Mouse (Mus musculus): ENCODE data around the gene Glp2r.

Glp2r gene

GRCm38 (mm10) chr11:67638401-67638800, 132.6 kb downstream of the Glp2r start:
- DNase-seq (ENCODE audit: extremely low read depth, low read depth): no peak

GRCm38 (mm10) chr11:67636905-67637586, 133.9 kb downstream of the Glp2r start:
- DNase-seq (ENCODE audit: extremely low read depth, low read depth): no peak

DNA sequence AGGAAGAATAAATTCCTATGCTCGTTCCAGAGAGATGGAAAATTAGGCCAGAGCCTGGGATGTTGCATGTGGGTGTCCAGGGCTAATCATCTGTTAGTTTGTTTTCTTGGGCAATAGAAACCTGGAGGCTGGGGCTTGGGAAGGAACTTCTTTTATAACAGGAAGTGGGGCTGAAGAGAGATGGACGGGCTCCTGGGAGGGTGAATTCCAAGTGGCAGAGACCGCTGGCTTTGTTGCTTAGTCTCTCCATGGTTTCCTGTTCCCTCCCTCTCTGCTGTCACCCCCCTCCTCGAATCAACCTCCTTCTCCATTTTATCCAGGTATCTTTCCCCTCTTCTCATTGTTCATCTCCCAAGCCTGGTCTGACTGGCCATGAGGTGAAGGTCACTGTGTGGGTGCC, 134.8 kb downstream of the Glp2r start:
- no peak for DNase-seq (ENCODE audit: extremely low read depth, low read depth)

DNA sequence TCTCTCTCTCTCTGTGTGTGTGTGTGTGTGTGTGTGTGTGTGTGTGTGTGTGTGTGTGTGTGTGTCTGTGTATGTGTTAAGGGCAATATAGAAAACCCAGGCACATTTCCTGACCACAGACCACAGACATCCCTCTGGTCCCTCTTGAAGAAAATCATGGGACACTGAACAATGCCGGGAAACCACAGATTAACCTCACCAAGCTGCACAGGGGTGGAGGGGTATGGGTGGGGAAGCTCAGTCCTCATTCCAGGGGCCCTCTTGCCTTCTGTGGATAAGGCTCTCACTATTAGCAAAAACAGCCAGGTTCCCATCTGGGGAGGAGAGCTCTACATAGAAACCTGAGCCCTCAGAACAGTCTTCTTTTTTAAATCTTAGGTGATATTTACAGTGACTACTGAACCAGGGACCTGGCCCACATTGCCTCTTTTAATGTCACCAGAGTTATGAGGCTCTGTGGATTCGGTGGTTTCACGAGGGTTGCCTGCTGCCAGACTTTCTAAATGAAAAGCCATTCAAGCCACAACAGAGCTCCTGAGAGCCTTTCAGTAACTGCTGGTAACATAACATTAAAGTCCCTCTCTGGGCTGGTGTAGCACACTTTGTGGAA, 137.2 kb downstream of the Glp2r start:
- DNase-seq (ENCODE audit: extremely low read depth, low read depth): no peak

- no peak for DNase-seq (ENCODE audit: extremely low read depth, low read depth)
Measured at GRCm38 (mm10) chr11:67632906-67633305, 138.0 kb downstream of the Glp2r start.

- no peak for DNase-seq (ENCODE audit: extremely low read depth, low read depth)
Measured at GRCm38 (mm10) chr11:67628522-67628921, 142.4 kb downstream of the Glp2r start.

GRCm38 (mm10) chr11:67627179-67627578, 143.8 kb downstream of the Glp2r start:
- no peak for DNase-seq (ENCODE audit: extremely low read depth, low read depth)

DNA sequence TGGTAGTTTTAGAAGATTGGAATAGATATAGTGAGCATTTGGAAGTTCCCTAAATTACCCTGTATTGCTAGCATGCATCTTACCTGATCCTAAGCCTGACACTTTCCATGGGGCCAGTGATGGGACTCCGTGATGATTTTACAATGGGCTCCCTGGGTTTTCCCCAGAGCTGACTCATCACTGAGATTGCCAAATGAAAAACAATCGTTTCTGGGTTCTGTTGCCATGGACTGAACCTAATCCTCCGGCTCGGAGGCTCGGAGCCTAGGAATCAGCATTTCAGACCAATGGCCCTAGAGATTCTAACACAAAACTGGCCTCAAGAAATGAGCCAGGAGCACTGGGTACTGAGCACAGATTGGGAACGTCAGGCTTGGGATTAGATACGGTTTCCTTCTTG, 148.6 kb downstream of the Glp2r start:
- DNase-seq (ENCODE audit: extremely low read depth, low read depth): no peak

GRCm38 (mm10) chr11:67616557-67617239, 154.3 kb downstream of the Glp2r start:
- DNase-seq (ENCODE audit: extremely low read depth, low read depth): no peak

GRCm38 (mm10) chr11:67612158-67612839, 158.7 kb downstream of the Glp2r start:
- no peak for DNase-seq (ENCODE audit: extremely low read depth, low read depth)
